In genomic region chr10:108330964-108331363, GRCm38 (mm10) we compare ENCODE assay signal across 8 mouse cellular contexts. TPM values are rescaled to one million over a fixed set of nuclear protein-coding genes. Genes with fewer than 3 reads are reported as not detected.
DNase-seq lines count a peak whose midpoint lies in the region; ATAC-seq and TF ChIP-seq lines count a peak whose summit lies in the region.

No protein-coding gene starts in this region.

- H3K4me2 ChIP-seq in liver, embryonic 11.5 days: peak overlapping the region; percentile 93
- H3K4me2 ChIP-seq in forebrain, embryonic 11.5 days (ENCODE audit: low read depth, low read length, severe bottlenecking): peak overlapping the region; percentile 82; the same call in 1 of the 2 replicates
- H3K4me2 ChIP-seq in intestine, embryonic 16.5 days (ENCODE audit: low read depth, low read length): peak overlapping the region; percentile 64
- H3K4me2 ChIP-seq in neural tube, embryonic 13.5 days: peak overlapping the region; percentile 95

- H3K4me3 ChIP-seq in liver, embryonic 11.5 days (ENCODE audit: low read depth, low read length): peak overlapping the region; percentile 79; the same call in 1 of the 2 replicates
- H3K4me3 ChIP-seq in forebrain, embryonic 11.5 days (ENCODE audit: low read depth, low read length): no peak overlapping the region; the same call in 1 of the 2 replicates
- peak overlapping the region; percentile 88 for H3K4me3 ChIP-seq in intestine, embryonic 16.5 days (ENCODE audit: low read length)
- H3K4me3 ChIP-seq in neural tube, embryonic 13.5 days: peak overlapping the region; percentile 84; the same call in 1 of the 2 replicates
- no peak overlapping the region for H3K4me3 ChIP-seq in kidney, adult 2 months (ENCODE audit: insufficient read depth, low read depth, low read length)

- DNase-seq in liver, embryonic 11.5 days (ENCODE audit: low spot score): no peak
- no peak for DNase-seq in liver
- no peak for DNase-seq in forebrain, embryonic 11.5 days (ENCODE audit: low spot score)
- no peak for DNase-seq in Muller cell, postnatal 12 days (ENCODE audit: inconsistent ontology term)
- no peak for DNase-seq in frontal cortex, postnatal 14 days (ENCODE audit: low spot score in 2 of 2)
- DNase-seq in kidney, adult 2 months: no peak

- TF ChIP-seq POLR2A in kidney, adult 2 months (IDR thresholded peaks at IDR 0.05; ENCODE audit: low read depth, low read length): no peak

- H3K9me3 ChIP-seq in liver, embryonic 11.5 days (ENCODE audit: control insufficient read depth, low read length): no peaks in the 10 kb centered on the region
- no peaks in the 10 kb centered on the region for H3K9me3 ChIP-seq in forebrain, embryonic 11.5 days (ENCODE audit: control insufficient read depth, low read length)
- H3K9me3 ChIP-seq in intestine, embryonic 16.5 days (ENCODE audit: control insufficient read depth, low read length): no peaks in the 10 kb centered on the region
- H3K9me3 ChIP-seq in neural tube, embryonic 13.5 days: no peaks in the 10 kb centered on the region

- H3K36me3 ChIP-seq in liver, embryonic 11.5 days (ENCODE audit: control insufficient read depth, insufficient read depth, low read length): 0 out of 2 replicates have a peak, but pooled peaks cover under 1% of the 10 kb centered on the region
- no peaks in the 10 kb centered on the region for H3K36me3 ChIP-seq in forebrain, embryonic 11.5 days (ENCODE audit: control insufficient read depth, insufficient read depth, low read length)
- H3K36me3 ChIP-seq in intestine, embryonic 16.5 days (ENCODE audit: control insufficient read depth, insufficient read depth, low read length): no peaks in the 10 kb centered on the region
- H3K36me3 ChIP-seq in neural tube, embryonic 13.5 days: no peaks in the 10 kb centered on the region
- no peaks in the 10 kb centered on the region; the same call in 1 of the 2 replicates for H3K36me3 ChIP-seq in kidney, adult 2 months (ENCODE audit: control insufficient read depth, insufficient read depth, low read length)

- WGBS in liver, embryonic 11.5 days: 15% methylated on average over 10 of the region's 10 CpGs
- WGBS in forebrain, embryonic 11.5 days: 5% methylated on average over 10 of the region's 10 CpGs
- 9% methylated on average over 10 of the region's 10 CpGs for WGBS in intestine, embryonic 16.5 days
- 10% methylated on average over 10 of the region's 10 CpGs for WGBS in neural tube, embryonic 13.5 days
- WGBS in kidney, adult 2 months: 27% methylated on average over 10 of the region's 10 CpGs

- H3K4me1 ChIP-seq in liver, embryonic 11.5 days (replicated peaks; ENCODE audit: control insufficient read depth, insufficient read depth, low read length): no peaks in the 10 kb centered on the region; the same call in 1 of the 2 replicates
- no peaks in the 10 kb centered on the region; the same call in 1 of the 2 replicates for H3K4me1 ChIP-seq in forebrain, embryonic 11.5 days (replicated peaks; ENCODE audit: control insufficient read depth, insufficient read depth, low read length)
- H3K4me1 ChIP-seq in intestine, embryonic 16.5 days (ENCODE audit: control insufficient read depth, insufficient read depth, low read length): peaks cover 16% of the 10 kb centered on the region
- peaks cover 17% of the 10 kb centered on the region for H3K4me1 ChIP-seq in neural tube, embryonic 13.5 days (replicated peaks)
- peaks cover 13% of the 10 kb centered on the region; the same call in 1 of the 2 replicates for H3K4me1 ChIP-seq in kidney, adult 2 months (ENCODE audit: control insufficient read depth, insufficient read depth, low read length)

- no peak for ATAC-seq in liver, embryonic 11.5 days (replicated peaks; ENCODE audit: low FRiP score)
- ATAC-seq in forebrain, embryonic 11.5 days (replicated peaks; ENCODE audit: low FRiP score): no peak
- ATAC-seq in intestine, embryonic 16.5 days: no peak
- no peak for ATAC-seq in neural tube, embryonic 13.5 days (ENCODE audit: low read depth)

- peaks cover 6% of the 10 kb centered on the region for H3K27me3 ChIP-seq in liver, embryonic 11.5 days (replicated peaks; ENCODE audit: control insufficient read depth, insufficient read depth, low read length)
- H3K27me3 ChIP-seq in forebrain, embryonic 11.5 days (ENCODE audit: control insufficient read depth, insufficient read depth, low read length): peaks cover 7% of the 10 kb centered on the region; the same call in 1 of the 2 replicates
- no peaks in the 10 kb centered on the region for H3K27me3 ChIP-seq in intestine, embryonic 16.5 days (replicated peaks; ENCODE audit: control insufficient read depth, insufficient read depth, low read length)
- peaks cover 30% of the 10 kb centered on the region for H3K27me3 ChIP-seq in neural tube, embryonic 13.5 days
- no peaks in the 10 kb centered on the region for H3K27me3 ChIP-seq in kidney, adult 2 months (replicated peaks; ENCODE audit: control insufficient read depth, insufficient read depth, low read length)

- TF ChIP-seq CTCF in kidney, adult 2 months (conservative IDR thresholded peaks at IDR 0.05; ENCODE audit: insufficient read depth, insufficient read length, low read depth, low read length): no peak

- no peak overlapping the region for H3K9ac ChIP-seq in liver, embryonic 11.5 days (ENCODE audit: low read depth, low read length)
- H3K9ac ChIP-seq in forebrain, embryonic 11.5 days (ENCODE audit: low read length): no peak overlapping the region
- no peak overlapping the region for H3K9ac ChIP-seq in intestine, embryonic 16.5 days (ENCODE audit: low read depth, low read length)
- H3K9ac ChIP-seq in neural tube, embryonic 13.5 days: no peak overlapping the region

- H3K27ac ChIP-seq in liver, embryonic 11.5 days (ENCODE audit: low read depth, low read length): no peak overlapping the region
- no peak overlapping the region for H3K27ac ChIP-seq in forebrain, embryonic 11.5 days (ENCODE audit: low read depth, low read length)
- no peak overlapping the region for H3K27ac ChIP-seq in intestine, embryonic 16.5 days (ENCODE audit: low read length)
- H3K27ac ChIP-seq in neural tube, embryonic 13.5 days (replicated peaks): no peak overlapping the region
- no peak overlapping the region for H3K27ac ChIP-seq in kidney, adult 2 months (ENCODE audit: insufficient read depth, low read depth, low read length)

RNA-seq across cellular contexts. Expression of gene Pawr, which starts 1.0 kb away (rescaled TPM):
- 12.8 and 13.7 TPM in 2 replicates for polyA plus RNA-seq in liver, embryonic 11.5 days (2014; fragmentation: Nextera tagmentation; extraction: Ambion mirVana)
- 18.3 and 20.5 TPM in 2 replicates for polyA plus RNA-seq in forebrain, embryonic 11.5 days (2014; fragmentation: Nextera tagmentation; extraction: Ambion mirVana)
- 4.5 and 7.6 TPM in 2 replicates for polyA plus RNA-seq in intestine, embryonic 16.5 days (2015; fragmentation: Nextera tagmentation; extraction: Ambion mirVana)
- 4.8 TPM in 2 replicates for polyA plus RNA-seq in neural tube, embryonic 13.5 days (2015; fragmentation: Nextera tagmentation; extraction: Ambion mirVana)
- 17.9 and 19.0 TPM in 2 replicates for polyA plus RNA-seq in kidney, adult 2 months (2012; rRNA removed)

Comparison
In these comparisons a context has a peak if more than half of its experiments do, and no peak if none do; other contexts are left out.
1. H3K4me3 ChIP-seq: peak in liver, embryonic 11.5 days (single experiment), intestine, embryonic 16.5 days (single experiment) and neural tube, embryonic 13.5 days (single experiment); none in forebrain, embryonic 11.5 days (single experiment) and kidney, adult 2 months (single experiment).
2. Peak in every context shown above with its lines, with median percentiles within 50 percentile points of each other: H3K4me2 ChIP-seq.